Mouse (Mus musculus) kidney, adult 2 months (tissue): ENCODE results near the gene Mrpl44. TPM values are rescaled to one million over a fixed set of nuclear protein-coding genes. Genes with fewer than 3 reads are reported as not detected.

ENCODE experiments used
- DNase-seq: peaks from one replicate; pipeline ENCODE4 v3.0.0; 2021
- H3K27ac ChIP-seq: fragments of 200-500 bp; 2 replicates; pipeline ENCODE4 v1.5.1; 2012; ENCODE audit warnings: low read depth, low read length, control low read depth, inconsistent platforms; ENCODE audit not compliant: insufficient read depth
- H3K27me3 ChIP-seq: fragments of 200-500 bp; replicated peaks from 2 replicates; pipeline ENCODE4 v1.6.1; 2012; ENCODE audit warnings: mild to moderate bottlenecking, moderate library complexity, low read length, inconsistent platforms; ENCODE audit not compliant: control insufficient read depth, insufficient read depth
- H3K36me3 ChIP-seq: fragments of 200-500 bp; 2 replicates; pipeline ENCODE4 v1.6.1; 2012; ENCODE audit warnings: mild to moderate bottlenecking, moderate library complexity, low read length, inconsistent platforms; ENCODE audit not compliant: control insufficient read depth, insufficient read depth
- H3K4me1 ChIP-seq: fragments of 200-500 bp; 2 replicates; pipeline ENCODE4 v1.6.1; 2011; ENCODE audit warnings: low read length; ENCODE audit not compliant: control insufficient read depth, insufficient read depth
- H3K4me3 ChIP-seq: fragments of 200-500 bp; 2 replicates; pipeline ENCODE4 v1.5.1; 2011; ENCODE audit warnings: mild to moderate bottlenecking, low read depth, low read length, control low read depth; ENCODE audit not compliant: insufficient read depth
- CTCF ChIP-seq: fragments of 200-500 bp; conservative IDR thresholded peaks from 2 replicates; pipeline ENCODE4 v1.5.1; 2011; ENCODE audit warnings: low read depth, mild to moderate bottlenecking, control low read depth, low read length, moderate library complexity, mixed read lengths; ENCODE audit not compliant: insufficient read depth, insufficient read length
- POLR2A ChIP-seq: fragments of 200-500 bp; IDR thresholded peaks from one replicate; pipeline ENCODE4 v1.6.1; 2011; ENCODE audit warnings: low read depth, low read length, control low read depth
- WGBS: fragments of 180-500 bp; shearing (Covaris S2); methylation state at CpG from one replicate; pipeline ENCODE4 v1.1.7; 2018; 5-methylcytosine and 5-hydroxymethylcytosine counted together
- polyA plus RNA-seq: library from polyadenylated mRNA; depleted of rRNA; stranded (reverse); fragments of >200 nt; gene quantifications from 2 replicates; pipeline ENCODE4 v1.2.3, GENCODE M21; 2012

Gene Mrpl44
- polyA plus RNA-seq, 1 experiment = 21.4 TPM

DNA sequence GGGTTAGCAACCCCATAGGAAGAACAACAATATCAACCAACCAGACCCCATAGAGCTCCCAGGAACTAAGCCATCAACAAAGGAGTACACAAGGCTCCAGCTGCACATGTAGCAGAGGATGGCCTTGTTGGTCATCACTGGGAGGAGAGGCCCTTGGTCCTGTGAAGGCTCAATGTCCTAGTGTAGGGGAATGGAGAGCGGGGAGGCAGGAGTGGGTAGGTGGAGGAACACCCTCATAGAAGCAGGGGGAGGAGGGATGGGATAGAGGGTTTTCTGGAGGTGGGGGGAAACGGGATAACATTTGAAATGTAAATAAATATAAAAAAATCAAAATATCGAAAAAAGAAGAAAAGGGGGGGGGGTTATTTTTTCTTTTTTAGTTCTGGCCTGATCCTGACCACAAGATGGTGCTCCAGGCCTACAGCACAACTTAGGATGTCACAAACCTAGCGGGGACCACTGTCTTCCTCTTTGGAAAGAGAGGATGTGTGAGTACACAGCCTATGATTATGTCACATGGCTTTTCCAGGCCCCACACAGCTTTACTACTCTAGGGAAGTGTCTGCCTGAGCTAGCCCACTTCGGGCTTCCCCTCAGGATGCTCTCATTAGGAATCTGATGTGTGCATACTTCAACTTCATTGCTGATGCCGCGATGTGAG lies 10.6 kb downstream of the Mrpl44 start:
- Histone ChIP-seq H3K4me1 (no peaks in the 10 kb centered on the region), H3K36me3 (peaks cover 2% of the 10 kb centered on the region), H3K4me3 (no peak overlapping the region), H3K27me3 (no peaks in the 10 kb centered on the region), H3K27ac (no peak overlapping the region)
- 60% methylated on average over 7 of the region's 7 CpGs for WGBS
- DNase-seq = peak; percentile 22
- TF ChIP-seq CTCF (peak; percentile 58), POLR2A (no peak)

DNA sequence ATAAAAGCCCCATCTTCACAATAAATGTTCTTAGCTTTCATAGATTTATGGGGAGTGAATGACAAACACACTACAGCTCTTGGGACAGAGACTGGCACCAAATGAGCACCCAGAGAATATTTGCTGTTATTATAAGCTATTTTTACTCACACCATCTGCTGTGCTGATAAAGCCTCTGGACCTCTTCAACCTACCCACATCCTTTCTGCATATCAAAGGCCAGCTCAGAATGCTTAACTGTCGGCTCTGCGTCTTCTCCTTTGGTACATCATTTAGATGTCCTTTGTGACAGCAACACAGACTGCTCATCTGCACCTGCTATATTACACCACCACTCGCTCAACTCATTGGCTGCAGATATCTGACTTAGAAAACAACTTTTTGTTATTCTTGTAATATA lies 21.3 kb downstream of the Mrpl44 start:
- no peak overlapping the region for H3K4me3 ChIP-seq
- no peak for TF ChIP-seq POLR2A
- TF ChIP-seq CTCF = no peak
- H3K27ac ChIP-seq = no peak overlapping the region
- H3K27me3 ChIP-seq = no peaks in the 10 kb centered on the region
- no peaks in the 10 kb centered on the region for H3K4me1 ChIP-seq
- no peak for DNase-seq
- no peaks in the 10 kb centered on the region for H3K36me3 ChIP-seq
- WGBS = 88% methylated on average over 3 of the region's 3 CpGs

DNA sequence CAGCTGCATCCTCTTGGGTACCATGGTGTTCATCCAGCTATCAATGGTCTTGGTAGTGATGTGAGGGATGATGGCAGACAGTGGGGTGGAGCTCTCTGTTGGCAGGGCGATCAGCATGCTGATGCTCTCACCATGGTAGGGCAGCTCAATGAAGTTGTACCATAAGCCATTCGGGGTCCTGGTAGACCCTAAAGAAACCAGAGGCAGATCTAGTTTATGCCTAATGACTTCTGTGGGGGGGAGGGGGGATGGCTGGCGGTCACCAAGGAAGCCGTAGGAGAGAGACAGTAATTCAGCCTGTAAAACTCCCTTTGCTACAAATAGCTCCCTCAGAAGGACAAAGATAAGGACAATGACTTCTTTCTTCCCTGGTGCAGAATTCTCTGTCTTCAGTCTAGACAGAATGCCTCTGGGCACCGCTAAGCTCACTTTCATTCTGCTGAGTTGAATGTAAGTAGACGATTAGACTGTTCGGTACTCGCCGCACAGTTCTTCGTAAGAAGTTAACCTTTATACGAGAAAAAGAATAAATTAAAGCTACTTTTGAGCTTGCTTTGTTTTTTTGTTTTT lies 27.1 kb downstream of the Mrpl44 start:
- Histone ChIP-seq H3K4me1 (no peaks in the 10 kb centered on the region), H3K27ac (no peak overlapping the region), H3K4me3 (no peak overlapping the region), H3K27me3 (no peaks in the 10 kb centered on the region), H3K36me3 (no peaks in the 10 kb centered on the region)
- no peak for DNase-seq
- WGBS = 92% methylated on average over 11 of the region's 11 CpGs
- TF ChIP-seq POLR2A = no peak
- no peak for TF ChIP-seq CTCF

DNA sequence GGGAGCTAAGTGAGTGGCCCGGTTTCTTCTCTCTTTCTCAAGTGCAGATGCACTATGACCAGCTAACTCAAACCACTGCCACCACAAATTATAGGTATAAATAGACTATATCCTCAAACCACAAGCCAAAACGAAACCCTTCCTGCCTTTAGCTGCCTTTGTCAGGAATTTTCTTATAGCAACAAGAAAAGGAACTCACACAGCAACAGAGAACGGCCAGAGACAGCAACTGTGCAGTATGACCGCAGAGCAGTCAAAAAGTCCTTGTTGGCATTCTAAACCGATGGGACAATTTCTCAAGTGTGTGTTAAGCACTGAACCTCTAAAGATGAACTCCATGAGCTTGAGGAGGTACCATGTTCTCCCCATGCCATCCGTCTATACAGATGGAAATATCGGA lies 27.8 kb downstream of the Mrpl44 start:
- 87% methylated on average over 7 of the region's 7 CpGs for WGBS
- no peaks in the 10 kb centered on the region for H3K36me3 ChIP-seq
- no peaks in the 10 kb centered on the region for H3K4me1 ChIP-seq
- no peak for TF ChIP-seq CTCF
- TF ChIP-seq POLR2A = no peak
- H3K27me3 ChIP-seq = no peaks in the 10 kb centered on the region
- H3K4me3 ChIP-seq = no peak overlapping the region
- no peak overlapping the region for H3K27ac ChIP-seq
- no peak for DNase-seq

DNA sequence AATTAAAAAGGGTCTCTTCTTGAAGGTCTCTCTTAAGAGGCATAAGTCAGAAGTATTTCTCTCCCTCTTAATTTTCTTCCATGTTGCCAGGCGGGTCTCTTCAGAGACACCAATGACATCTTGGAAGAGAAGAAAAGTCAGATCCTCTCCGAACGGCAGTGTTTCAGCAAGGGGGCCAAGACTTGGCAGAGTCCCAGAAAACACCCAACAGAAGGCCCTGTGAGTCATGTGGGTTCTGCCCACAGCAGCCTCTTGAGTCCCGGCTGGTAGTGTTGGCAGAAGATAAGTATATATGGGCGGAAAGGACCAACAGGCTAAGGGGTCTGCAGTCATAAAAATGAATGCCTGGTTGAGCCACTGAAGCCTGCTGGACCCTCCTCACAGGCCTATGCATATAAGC lies 31.0 kb downstream of the Mrpl44 start:
- WGBS = 81% methylated on average over 5 of the region's 5 CpGs
- no peak for TF ChIP-seq POLR2A
- no peak for TF ChIP-seq CTCF

DNA sequence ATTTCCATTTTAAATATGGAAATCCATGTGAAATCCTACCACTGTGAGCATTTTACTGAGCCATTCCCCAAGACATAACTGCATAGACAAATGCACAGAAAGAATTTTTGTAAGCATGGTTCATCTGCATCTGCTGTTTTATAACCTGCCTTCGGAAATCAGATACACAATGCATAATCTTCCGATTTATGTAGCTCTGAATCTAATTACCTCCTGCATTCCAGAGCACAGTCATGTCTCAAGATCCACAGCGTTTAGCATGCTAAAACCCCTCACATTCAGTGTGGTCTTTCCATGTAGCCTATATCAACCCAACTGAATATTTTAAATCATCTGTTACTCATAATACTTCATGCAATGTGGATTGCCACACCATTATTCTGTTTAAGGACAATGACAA lies 33.6 kb downstream of the Mrpl44 start:
- H3K27me3 ChIP-seq = no peaks in the 10 kb centered on the region
- no peak for DNase-seq
- no peaks in the 10 kb centered on the region for H3K4me1 ChIP-seq
- WGBS = 82% methylated on average over 3 of the region's 3 CpGs
- H3K4me3 ChIP-seq = no peak overlapping the region
- no peaks in the 10 kb centered on the region for H3K36me3 ChIP-seq
- TF ChIP-seq CTCF = no peak
- no peak for TF ChIP-seq POLR2A
- no peak overlapping the region for H3K27ac ChIP-seq

More for the DNA sequence above, 31.0 kb downstream of the Mrpl44 start:
- no peak for DNase-seq
- Histone ChIP-seq H3K4me3 (no peak overlapping the region), H3K27me3 (no peaks in the 10 kb centered on the region), H3K4me1 (no peaks in the 10 kb centered on the region), H3K36me3 (no peaks in the 10 kb centered on the region), H3K27ac (no peak overlapping the region)

DNA sequence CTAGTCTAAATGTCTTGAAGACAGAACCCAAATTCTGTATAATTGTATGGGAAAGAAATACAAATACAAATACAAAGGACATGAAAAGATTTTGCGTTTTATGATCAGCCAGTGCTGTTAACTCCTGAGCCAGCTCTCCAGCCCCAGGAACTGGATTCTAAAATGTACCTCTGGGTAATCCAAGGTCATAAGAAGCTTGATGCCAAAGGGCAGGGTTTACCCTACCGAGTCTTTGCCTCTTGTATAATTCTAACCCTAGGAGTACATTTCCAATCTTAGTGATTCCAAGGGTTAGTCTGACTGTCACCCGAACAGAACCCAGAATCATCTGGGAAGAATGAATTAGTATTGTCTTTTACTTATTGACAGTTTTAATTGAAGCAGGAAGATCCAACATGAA lies 39.6 kb downstream of the Mrpl44 start:
- 76% methylated on average over 3 of the region's 3 CpGs for WGBS
- H3K27ac ChIP-seq = no peak overlapping the region
- no peak overlapping the region for H3K4me3 ChIP-seq
- no peak for TF ChIP-seq POLR2A
- no peak for TF ChIP-seq CTCF
- no peaks in the 10 kb centered on the region for H3K36me3 ChIP-seq
- H3K27me3 ChIP-seq = no peaks in the 10 kb centered on the region
- H3K4me1 ChIP-seq = no peaks in the 10 kb centered on the region
- peak; percentile 37 for DNase-seq
